ENCODE assay signal across 8 mouse cellular contexts in genomic region chr10:60107448-60107847, GRCm38 (mm10). TPM values are rescaled to one million over a fixed set of nuclear protein-coding genes. Genes with fewer than 3 reads are reported as not detected.
A peak's percentile ranks its signal among the peaks of the same experiment; 100 is the strongest.
DNase-seq lines count a peak whose midpoint lies in the region; ATAC-seq and TF ChIP-seq lines count a peak whose summit lies in the region.

No protein-coding gene starts in this region.

- intact Hi-C loops in heart, postnatal 14 days (cut with DNase I): no loop called here

- no peaks in the 10 kb centered on the region for H3K9me3 ChIP-seq in lung, embryonic 14.5 days (ENCODE audit: low read depth, low read length)
- H3K9me3 ChIP-seq in stomach, embryonic 14.5 days (ENCODE audit: control insufficient read depth, low read depth, low read length): no peaks in the 10 kb centered on the region

- H3K27me3 ChIP-seq in lung, embryonic 14.5 days (ENCODE audit: insufficient read depth, low read length): peaks cover 49% of the 10 kb centered on the region
- H3K27me3 ChIP-seq in stomach, embryonic 14.5 days (ENCODE audit: control insufficient read depth, insufficient read depth, low read length): 0 out of 2 replicates have a peak, but pooled peaks cover 8% of the 10 kb centered on the region

- peak overlapping the region; percentile 54 for H3K9ac ChIP-seq in lung, embryonic 14.5 days
- H3K9ac ChIP-seq in stomach, embryonic 14.5 days (replicated peaks; ENCODE audit: low read depth, low read length): peak overlapping the region; percentile 60; the same call in 1 of the 2 replicates

- no peak overlapping the region for H3K27ac ChIP-seq in lung, embryonic 14.5 days (ENCODE audit: low read depth)
- no peak overlapping the region for H3K27ac ChIP-seq in stomach, embryonic 14.5 days (ENCODE audit: low read length)

- peak overlapping the region; percentile 98 for H3K4me2 ChIP-seq in lung, embryonic 14.5 days
- peak overlapping the region; percentile 99 for H3K4me2 ChIP-seq in stomach, embryonic 14.5 days (replicated peaks; ENCODE audit: low read depth, low read length)

- H3K4me1 ChIP-seq in lung, embryonic 14.5 days (ENCODE audit: insufficient read depth): 0 out of 2 replicates have a peak, but pooled peaks cover 5% of the 10 kb centered on the region
- peaks cover 13% of the 10 kb centered on the region; the same call in 1 of the 2 replicates for H3K4me1 ChIP-seq in stomach, embryonic 14.5 days (ENCODE audit: control insufficient read depth, insufficient read depth, low read length)

- 1% methylated on average over 28 of the region's 28 CpGs for WGBS in lung, embryonic 14.5 days
- WGBS in stomach, embryonic 14.5 days: 3% methylated on average over 27 of the region's 28 CpGs

- no peak for TF ChIP-seq CTCF in lung, embryonic 14.5 days (IDR thresholded peaks at IDR 0.05; ENCODE audit: low read depth)

- no peak for DNase-seq in frontal cortex, postnatal 10 days (ENCODE audit: low spot score in 2 of 2)
- peak; percentile 22 for DNase-seq in A20 (ENCODE audit: low read depth, low spot score)
- peak; percentile 77 for DNase-seq in cerebellum, adult 9-10 months
- DNase-seq in heart, postnatal 14 days: peak; percentile 14 to 17
- DNase-seq in lung, embryonic 14.5 days: no peak
- DNase-seq in spleen, adult 12 weeks (ENCODE audit: low spot score): no peak

- ATAC-seq in frontal cortex, adult (ENCODE audit: low TSS enrichment): 0 out of 2 replicates have a peak, but pooled peaks have one; percentile 4
- ATAC-seq in lung, embryonic 14.5 days (ENCODE audit: insufficient read depth): 0 out of 2 replicates have a peak, but pooled peaks have one; percentile 12
- ATAC-seq in stomach, embryonic 14.5 days (ENCODE audit: insufficient number of reproducible peaks, insufficient read depth, low FRiP score, low read depth): no peak

- H3K36me3 ChIP-seq in lung, embryonic 14.5 days (ENCODE audit: insufficient read depth): no peaks in the 10 kb centered on the region
- H3K36me3 ChIP-seq in stomach, embryonic 14.5 days (ENCODE audit: control insufficient read depth, insufficient read depth, low read length): no peaks in the 10 kb centered on the region

- H3K4me3 ChIP-seq in lung, embryonic 14.5 days (ENCODE audit: low read depth, low read length): peak overlapping the region; percentile 53
- H3K4me3 ChIP-seq in stomach, embryonic 14.5 days (ENCODE audit: low read depth, low read length): peak overlapping the region; percentile 57

RNA-seq across cellular contexts. Expression of gene Spock2, which starts 1.4 kb away (rescaled TPM):
- 10 to 100 TPM; 11.5 to 18.0 TPM for total RNA-seq in heart, postnatal 14 days (2021)
- polyA plus RNA-seq in lung, embryonic 14.5 days (2014; fragmentation: Nextera tagmentation; extraction: Ambion mirVana): 1.2 and 1.3 TPM in 2 replicates
- polyA plus RNA-seq in stomach, embryonic 14.5 days (2014; fragmentation: Nextera tagmentation; extraction: Ambion mirVana): 3.8 and 5.7 TPM in 2 replicates

Comparison
In these comparisons a context has a peak if more than half of its experiments do, and no peak if none do; other contexts are left out.
1. DNase-seq: peak in A20 (single experiment), cerebellum, adult 9-10 months (single experiment) and heart, postnatal 14 days (2 of 2); none in frontal cortex, postnatal 10 days (0 of 2), lung, embryonic 14.5 days (single experiment) and spleen, adult 12 weeks (single experiment).